Mouse (Mus musculus) bone marrow, adult 2 months (tissue): ENCODE measurements at regions not wholly inside any gene's neighbourhood (a gene's known extent, or its start where the extent isn't known, plus 50 kb on each side); places are given as distances from the start of the nearest gene placed in this dataset.

Experiments used
- H3K27ac ChIP-seq: fragments of 200-500 bp; 2 replicates; pipeline ENCODE4 v1.5.1; 2012; ENCODE audit warnings: low read depth, mild to moderate bottlenecking, control low read depth, inconsistent platforms, low read length; ENCODE audit not compliant: control insufficient read depth, poor library complexity, insufficient read depth
- H3K4me1 ChIP-seq: fragments of 200-500 bp; 2 replicates; pipeline ENCODE4 v1.6.1; 2011; ENCODE audit warnings: low read length; ENCODE audit not compliant: control insufficient read depth, insufficient read depth
- H3K4me3 ChIP-seq: fragments of 200-500 bp; replicated peaks from 2 replicates; pipeline ENCODE3; 2011; ENCODE audit warnings: mild to moderate bottlenecking, low read depth, low read length, control low read depth; ENCODE audit not compliant: control insufficient read depth
- CTCF ChIP-seq: fragments of 200-500 bp; IDR thresholded peaks from 2 replicates; pipeline ENCODE4 v1.5.1; 2011; ENCODE audit warnings: low read length, control low read depth; ENCODE audit not compliant: control insufficient read depth, insufficient read depth
- POLR2A ChIP-seq: fragments of 200-500 bp; IDR thresholded peaks from 2 replicates; pipeline ENCODE4 v1.6.1; 2011; ENCODE audit warnings: low read depth, mild to moderate bottlenecking, control low read depth, low read length, borderline replicate concordance; ENCODE audit not compliant: control insufficient read depth
- WGBS: fragments of 180-500 bp; shearing (Covaris S2); methylation state at CpG from one replicate; pipeline ENCODE4 v1.1.7; 2018; 5-methylcytosine and 5-hydroxymethylcytosine counted together

- no peak overlapping the region for H3K4me3 ChIP-seq
- TF ChIP-seq POLR2A: no peak
- no peak for TF ChIP-seq CTCF
- WGBS: 71% methylated on average over 4 of the region's 4 CpGs
- no peaks in the 10 kb centered on the region for H3K4me1 ChIP-seq
- H3K27ac ChIP-seq: no peak overlapping the region
Observed at GRCm38 (mm10) chr4:100674916-100675315, 101.6 kb upstream of the Cachd1 start.

GRCm38 (mm10) chr4:100683757-100684156 lies 92.7 kb upstream of the Cachd1 start:
- H3K4me3 ChIP-seq: no peak overlapping the region
- no peaks in the 10 kb centered on the region for H3K4me1 ChIP-seq
- H3K27ac ChIP-seq: no peak overlapping the region
- TF ChIP-seq CTCF: no peak
- TF ChIP-seq POLR2A: no peak
- 75% methylated on average over 7 of the region's 7 CpGs for WGBS

DNA sequence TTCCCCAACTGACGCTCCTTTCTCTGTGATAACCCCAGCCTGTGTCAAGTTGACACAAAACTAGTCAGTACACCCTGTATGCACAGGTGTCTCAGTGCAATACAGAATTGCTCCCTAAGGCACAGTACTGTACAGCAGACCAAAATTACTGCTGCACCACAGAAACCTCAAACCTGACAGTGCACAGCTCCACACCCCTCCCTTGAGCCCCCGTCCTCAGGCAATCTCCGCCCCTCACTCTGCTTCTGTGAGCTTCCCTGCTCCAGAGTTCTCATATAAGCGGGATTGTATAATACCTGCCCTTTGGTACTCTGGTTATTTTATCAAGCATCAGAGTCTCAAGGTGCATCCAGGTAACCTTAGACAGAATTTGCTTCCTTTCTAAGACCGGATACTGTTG lies 76.5 kb upstream of the Cachd1 start:
- Histone ChIP-seq H3K4me1 (no peaks in the 10 kb centered on the region), H3K4me3 (no peak overlapping the region), H3K27ac (no peak overlapping the region)
- 79% methylated on average over 5 of the region's 5 CpGs for WGBS
- no peak for TF ChIP-seq CTCF
- no peak for TF ChIP-seq POLR2A

GRCm38 (mm10) chr4:100700418-100700817 lies 76.1 kb upstream of the Cachd1 start:
- no peak for TF ChIP-seq CTCF
- TF ChIP-seq POLR2A: no peak
- WGBS: 71% methylated on average over 5 of the region's 5 CpGs
- no peaks in the 10 kb centered on the region for H3K4me1 ChIP-seq
- no peak overlapping the region for H3K27ac ChIP-seq
- H3K4me3 ChIP-seq: no peak overlapping the region

DNA sequence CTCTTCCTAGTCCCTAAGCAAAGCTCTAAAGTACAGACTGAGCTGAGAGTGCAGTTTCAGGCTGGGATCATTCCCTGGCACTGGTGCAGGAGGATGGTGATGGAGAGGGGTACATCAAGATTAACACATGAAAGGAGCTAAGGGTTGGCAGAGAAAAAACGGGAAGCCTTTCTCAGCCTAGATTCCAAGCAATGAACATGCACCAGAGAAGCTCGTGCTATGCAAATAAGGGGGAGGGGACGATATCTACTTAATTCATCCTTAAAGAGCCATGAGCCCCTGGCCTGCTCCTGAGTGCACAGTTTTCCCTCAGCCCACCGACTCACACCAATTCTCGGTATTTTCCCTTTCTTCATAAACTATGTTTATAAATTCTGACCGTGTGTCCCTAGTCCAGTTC lies 70.5 kb upstream of the Cachd1 start:
- H3K4me3 ChIP-seq: no peak overlapping the region
- TF ChIP-seq POLR2A: no peak
- TF ChIP-seq CTCF: no peak
- 39% methylated on average over 6 of the region's 6 CpGs for WGBS
- H3K4me1 ChIP-seq: no peaks in the 10 kb centered on the region
- H3K27ac ChIP-seq: no peak overlapping the region

GRCm38 (mm10) chr4:100707125-100707524 lies 69.3 kb upstream of the Cachd1 start:
- Histone ChIP-seq H3K4me3 (no peak overlapping the region), H3K27ac (no peak overlapping the region), H3K4me1 (no peaks in the 10 kb centered on the region)
- WGBS: 78% methylated on average over 6 of the region's 6 CpGs
- TF ChIP-seq CTCF: no peak
- TF ChIP-seq POLR2A: no peak

DNA sequence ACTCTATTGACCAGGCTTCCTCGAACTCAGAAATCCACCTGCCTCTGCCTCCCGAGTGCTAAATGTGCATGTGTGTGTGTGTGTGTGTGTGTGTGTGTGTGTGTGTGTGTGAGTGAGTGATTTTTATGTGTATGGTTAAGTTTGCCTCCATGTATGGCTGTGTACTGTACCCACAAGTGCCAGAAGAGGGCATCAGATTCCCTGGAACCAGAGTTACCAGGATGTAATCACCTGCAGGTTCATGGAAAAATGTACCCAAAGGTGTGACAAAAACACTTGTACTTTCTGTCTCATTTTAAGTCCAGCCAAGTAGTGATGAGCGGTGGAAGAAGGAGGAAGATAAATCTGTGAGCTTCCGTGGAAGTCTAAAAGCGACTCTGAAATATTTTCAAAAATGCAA lies 68.2 kb upstream of the Cachd1 start:
- TF ChIP-seq CTCF (no peak), POLR2A (no peak)
- no peak overlapping the region for H3K27ac ChIP-seq
- 84% methylated on average over 5 of the region's 5 CpGs for WGBS
- H3K4me1 ChIP-seq: no peaks in the 10 kb centered on the region
- H3K4me3 ChIP-seq: no peak overlapping the region

- TF ChIP-seq POLR2A (no peak), CTCF (no peak)
Observed at GRCm38 (mm10) chr4:100714240-100714639, 62.2 kb upstream of the Cachd1 start.

GRCm38 (mm10) chr4:100717601-100718000 lies 58.9 kb upstream of the Cachd1 start:
- TF ChIP-seq POLR2A (no peak), CTCF (no peak)
- WGBS: 88% methylated on average over 9 of the region's 9 CpGs
- no peak overlapping the region for H3K27ac ChIP-seq
- no peak overlapping the region for H3K4me3 ChIP-seq
- H3K4me1 ChIP-seq: no peaks in the 10 kb centered on the region

More at GRCm38 (mm10) chr4:100714240-100714639, 62.2 kb upstream of the Cachd1 start:
- H3K27ac ChIP-seq: no peak overlapping the region
- H3K4me1 ChIP-seq: no peaks in the 10 kb centered on the region
- no peak overlapping the region for H3K4me3 ChIP-seq
